Mouse (Mus musculus): ENCODE measurements around the gene Cep295nl. TPM values are rescaled to one million over a fixed set of nuclear protein-coding genes. Genes with fewer than 3 reads are reported as not detected.
A peak's percentile ranks its signal among the peaks of the same experiment; 100 is the strongest.
"Not testable (repeated sequence)": the region's sequence is repeated elsewhere in the genome, so short reads cannot be mapped to it uniquely, and the experiment has no call there.

Gene Cep295nl
- polyA plus RNA-seq (2012; ENCODE audit: insufficient read depth, insufficient read length, low replicate concordance, missing spikeins), result not detected in 2 replicates

DNA sequence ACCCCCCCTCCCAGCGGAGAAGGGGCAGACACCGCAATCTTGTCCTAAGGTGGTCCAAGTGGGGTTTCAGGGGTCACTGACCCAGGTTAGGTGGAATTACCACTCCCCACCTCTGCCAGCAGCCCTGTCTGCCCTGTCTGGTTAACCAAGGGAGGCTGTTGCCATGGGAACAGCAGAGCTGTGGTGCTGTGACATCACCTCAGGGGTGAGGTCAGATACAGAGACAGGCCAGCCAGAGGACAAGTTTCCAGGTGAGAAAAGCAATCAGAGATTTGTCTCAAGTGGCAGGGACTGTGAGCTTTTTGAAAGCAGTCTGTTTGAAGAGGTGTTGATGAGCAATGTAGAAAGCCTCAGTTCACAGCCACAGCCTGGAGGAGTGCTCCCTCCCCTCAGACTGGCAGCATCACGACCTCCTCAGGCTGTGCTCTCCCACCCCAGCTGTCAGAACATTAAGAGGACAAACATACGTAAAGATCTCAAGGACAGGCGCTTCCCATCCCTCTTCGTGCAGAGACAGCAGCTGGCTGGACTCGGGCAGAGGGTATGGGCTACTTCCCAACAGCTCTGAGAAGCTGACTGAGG lies at the start of gene Cep295nl:
TSS of gene Cep295nl (minus strand) at position 101 of the 582 bp plus-strand sequence.
- no peak for TF ChIP-seq CTCF (IDR thresholded peaks at IDR 0.05; ENCODE audit: insufficient read depth, low read depth, low read length)
- no peak for TF ChIP-seq POLR2A (IDR thresholded peaks at IDR 0.05; ENCODE audit: insufficient read depth, low read depth, low read length)
- Histone ChIP-seq H3K4me1 (ENCODE audit: control insufficient read depth, insufficient read depth, low read length) (peaks cover 57% of the 10 kb centered on the region), H3K4me3 (ENCODE audit: insufficient read depth, low read depth, low read length) (no peak within 1 kb of the TSS), H3K27ac (ENCODE audit: insufficient read depth, low read depth, low read length) (peak within 1 kb of the TSS; percentile 25)
- 35% methylated on average over 7 of the region's 7 CpGs for WGBS

DNA sequence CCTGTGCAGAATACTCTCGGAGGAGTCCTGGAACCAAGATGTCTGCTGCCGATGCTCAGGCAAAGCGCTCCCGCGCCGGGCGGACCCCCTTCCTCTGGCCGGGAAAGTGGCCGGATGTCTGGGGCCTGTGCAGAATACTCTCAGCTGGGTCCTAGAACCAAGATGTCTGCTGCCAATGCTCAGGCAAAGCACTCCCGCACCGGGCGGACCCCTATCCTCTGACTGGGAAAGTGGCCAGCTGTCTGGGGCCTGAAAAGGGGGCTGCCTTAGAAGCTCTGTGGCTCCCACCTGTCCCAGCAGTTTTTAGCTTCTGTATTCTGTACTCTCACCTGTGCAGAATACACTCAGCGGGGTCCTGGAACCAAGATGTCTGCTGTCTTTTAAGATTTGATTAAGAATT lies 45.5 kb upstream of the Cep295nl start:
- not testable (repeated sequence) for H3K4me1 ChIP-seq (ENCODE audit: control insufficient read depth, insufficient read depth, low read length); H3K4me3 ChIP-seq (ENCODE audit: insufficient read depth, low read depth, low read length); H3K27ac ChIP-seq (ENCODE audit: insufficient read depth, low read depth, low read length)
- 87% methylated on average over 13 of the region's 13 CpGs for WGBS

DNA sequence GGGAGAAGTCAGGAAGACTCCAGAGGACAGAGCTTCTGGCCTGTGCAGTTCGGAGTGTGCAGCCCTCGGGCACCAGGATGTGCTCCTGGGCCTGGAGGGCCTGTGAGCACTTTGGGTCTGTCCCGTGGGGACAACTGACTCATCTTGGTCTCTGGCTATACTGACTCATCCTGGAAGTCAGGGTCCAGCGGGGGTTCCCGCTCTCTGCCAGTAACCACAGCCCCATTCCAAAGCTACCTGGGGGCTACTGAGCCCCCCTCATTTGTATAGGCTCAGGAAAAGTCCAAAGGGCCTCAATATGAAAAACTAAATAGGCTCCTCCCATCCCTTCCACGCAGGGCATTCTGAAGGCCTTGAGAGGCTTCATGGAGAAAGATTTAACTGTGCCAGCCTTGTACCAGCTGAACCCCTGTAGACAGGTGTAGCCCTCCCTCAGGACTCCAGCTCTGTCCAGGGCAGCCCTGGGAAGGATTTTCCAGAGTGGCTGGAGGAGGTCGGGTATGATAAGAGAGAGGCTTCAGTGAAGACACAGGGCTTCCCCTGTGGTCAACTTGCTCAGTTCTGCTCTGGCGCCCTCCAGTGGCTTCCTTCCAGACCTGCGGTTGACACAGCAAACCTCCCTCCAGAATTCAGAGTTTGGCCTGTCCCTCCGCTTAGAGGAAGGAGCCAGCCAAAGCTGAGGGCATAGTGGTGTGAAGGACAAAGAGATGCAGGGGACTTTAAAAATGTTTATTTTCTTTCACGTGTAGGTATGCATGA lies 37.1 kb upstream of the Cep295nl start:
- WGBS, result 40% methylated on average over 11 of the region's 11 CpGs
- Histone ChIP-seq H3K4me3 (ENCODE audit: insufficient read depth, low read depth, low read length) (no peak overlapping the region), H3K4me1 (ENCODE audit: control insufficient read depth, insufficient read depth, low read length) (peaks cover 13% of the 10 kb centered on the region), H3K27ac (ENCODE audit: insufficient read depth, low read depth, low read length) (no peak overlapping the region)
- TF ChIP-seq CTCF (IDR thresholded peaks at IDR 0.05; ENCODE audit: insufficient read depth, low read depth, low read length) (peak; percentile 77; the same call in 1 of the 2 replicates), POLR2A (IDR thresholded peaks at IDR 0.05; ENCODE audit: insufficient read depth, low read depth, low read length) (no peak)

DNA sequence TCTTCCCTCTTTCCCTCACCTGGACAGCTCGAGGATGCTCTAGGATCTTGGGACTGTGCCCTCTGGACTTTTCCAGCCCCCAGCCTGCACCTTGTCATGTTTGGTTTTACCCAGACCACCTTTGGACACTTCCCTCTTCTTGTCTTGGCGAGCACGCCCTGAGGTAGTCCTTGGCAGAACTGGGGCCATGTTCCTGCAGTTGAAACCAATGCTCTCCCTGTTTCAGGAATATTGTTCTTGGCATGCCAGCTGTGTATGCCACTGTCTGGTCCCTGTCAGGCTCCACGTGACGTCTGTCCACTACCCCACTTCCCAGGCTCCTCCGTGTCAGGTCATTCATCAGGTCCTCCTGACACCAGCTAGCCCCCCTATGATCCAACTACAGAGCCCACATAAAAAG lies 36.4 kb upstream of the Cep295nl start:
- H3K27ac ChIP-seq (ENCODE audit: insufficient read depth, low read depth, low read length), result no peak overlapping the region
- H3K4me3 ChIP-seq (ENCODE audit: insufficient read depth, low read depth, low read length), result no peak overlapping the region
- H3K4me1 ChIP-seq (ENCODE audit: control insufficient read depth, insufficient read depth, low read length), result peaks cover 13% of the 10 kb centered on the region
- WGBS, result 93% methylated on average over 6 of the region's 6 CpGs
- TF ChIP-seq CTCF (IDR thresholded peaks at IDR 0.05; ENCODE audit: insufficient read depth, low read depth, low read length), result no peak
- TF ChIP-seq POLR2A (IDR thresholded peaks at IDR 0.05; ENCODE audit: insufficient read depth, low read depth, low read length), result no peak

DNA sequence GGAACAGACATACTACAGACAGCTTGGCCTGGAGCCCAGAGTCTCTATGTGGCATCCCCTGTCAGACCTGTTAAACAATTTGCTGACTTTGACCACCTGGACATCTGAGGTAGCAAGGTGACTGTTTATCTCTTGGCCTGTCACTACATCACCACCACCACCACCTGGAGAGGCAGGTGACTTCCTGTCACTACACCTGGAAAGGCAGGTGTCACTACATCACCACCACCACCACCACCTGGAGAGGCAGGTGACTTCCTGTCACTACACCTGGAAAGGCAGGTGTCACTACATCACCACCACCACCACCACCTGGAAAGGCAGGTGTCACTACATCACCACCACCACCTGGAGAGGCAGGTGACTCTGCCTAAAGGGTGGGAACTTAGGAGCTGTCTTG lies 34.0 kb upstream of the Cep295nl start:
- not testable (repeated sequence) for H3K27ac ChIP-seq (ENCODE audit: insufficient read depth, low read depth, low read length); H3K4me3 ChIP-seq (ENCODE audit: insufficient read depth, low read depth, low read length)
- H3K4me1 ChIP-seq (ENCODE audit: control insufficient read depth, insufficient read depth, low read length), result peaks cover 13% of the 10 kb centered on the region

DNA sequence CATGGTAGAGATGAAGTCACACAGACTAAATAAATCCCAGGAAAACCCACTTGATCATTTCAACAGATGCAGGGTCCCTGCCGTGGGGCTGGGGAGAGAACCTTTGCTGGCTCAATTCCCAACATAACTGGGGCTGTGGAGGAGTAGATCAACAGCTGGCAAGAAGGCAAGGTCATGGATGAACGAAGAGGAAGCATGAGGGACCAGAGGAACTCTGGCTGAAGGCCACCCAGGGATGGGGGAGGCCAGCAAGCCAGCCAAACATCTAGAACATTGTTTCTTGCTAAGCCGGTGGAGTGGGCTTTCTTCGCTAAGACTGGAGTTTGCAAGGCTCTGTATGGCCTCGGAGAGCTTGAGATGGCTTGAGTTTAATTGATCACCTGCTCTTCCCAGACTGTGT lies 33.6 kb upstream of the Cep295nl start:
- no peak overlapping the region for H3K4me3 ChIP-seq (ENCODE audit: insufficient read depth, low read depth, low read length)
- TF ChIP-seq CTCF (IDR thresholded peaks at IDR 0.05; ENCODE audit: insufficient read depth, low read depth, low read length), result no peak
- no peak for TF ChIP-seq POLR2A (IDR thresholded peaks at IDR 0.05; ENCODE audit: insufficient read depth, low read depth, low read length)
- 74% methylated on average over 5 of the region's 5 CpGs for WGBS
- no peak overlapping the region for H3K27ac ChIP-seq (ENCODE audit: insufficient read depth, low read depth, low read length)
- H3K4me1 ChIP-seq (ENCODE audit: control insufficient read depth, insufficient read depth, low read length), result peaks cover 13% of the 10 kb centered on the region

DNA sequence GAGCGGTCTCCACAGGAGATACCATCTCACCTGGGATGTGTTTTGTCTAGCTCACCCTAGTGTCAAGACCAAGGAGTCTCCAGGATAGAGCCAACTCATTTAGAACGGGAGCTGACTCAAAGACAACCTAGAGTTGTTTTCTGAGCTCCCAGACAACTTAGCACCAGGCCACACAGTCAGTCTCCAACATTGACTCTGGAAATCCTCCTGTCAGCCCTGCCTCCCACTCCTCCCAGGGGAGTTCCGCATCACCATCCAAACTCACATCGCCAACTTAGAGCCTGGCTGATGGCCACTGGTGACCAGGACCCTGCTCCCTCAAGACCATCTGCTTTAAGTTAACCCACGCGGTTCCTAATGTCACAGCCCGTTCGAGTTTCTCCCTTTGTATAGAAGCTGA lies 33.2 kb upstream of the Cep295nl start:
- TF ChIP-seq CTCF (IDR thresholded peaks at IDR 0.05; ENCODE audit: insufficient read depth, low read depth, low read length) (no peak), POLR2A (IDR thresholded peaks at IDR 0.05; ENCODE audit: insufficient read depth, low read depth, low read length) (no peak)
- H3K4me3 ChIP-seq (ENCODE audit: insufficient read depth, low read depth, low read length), result no peak overlapping the region
- H3K4me1 ChIP-seq (ENCODE audit: control insufficient read depth, insufficient read depth, low read length), result peaks cover 13% of the 10 kb centered on the region
- H3K27ac ChIP-seq (ENCODE audit: insufficient read depth, low read depth, low read length), result no peak overlapping the region
- WGBS, result 89% methylated on average over 8 of the region's 8 CpGs

DNA sequence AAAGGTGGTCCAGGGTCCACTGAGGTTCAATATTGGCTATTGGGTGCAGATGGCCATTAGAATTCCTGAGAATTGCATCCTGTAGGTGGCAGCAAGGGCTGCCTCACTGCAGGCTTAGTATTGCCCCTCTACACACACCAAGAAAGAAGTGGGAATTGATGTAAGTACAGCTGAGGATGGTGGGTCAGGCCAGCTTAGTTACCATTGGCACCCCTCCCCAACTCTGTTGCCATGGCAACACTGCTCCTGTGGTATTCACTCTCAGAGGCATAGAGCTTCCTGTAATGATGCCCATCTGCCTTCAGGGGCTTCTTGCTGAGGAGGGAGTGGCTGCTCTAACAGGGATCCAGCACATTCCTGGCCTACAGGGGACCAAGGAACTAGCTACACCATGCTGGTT lies 32.7 kb upstream of the Cep295nl start:
- no peak overlapping the region for H3K27ac ChIP-seq (ENCODE audit: insufficient read depth, low read depth, low read length)
- H3K4me3 ChIP-seq (ENCODE audit: insufficient read depth, low read depth, low read length), result no peak overlapping the region
- H3K4me1 ChIP-seq (ENCODE audit: control insufficient read depth, insufficient read depth, low read length), result peaks cover 13% of the 10 kb centered on the region
- no peak for TF ChIP-seq CTCF (IDR thresholded peaks at IDR 0.05; ENCODE audit: insufficient read depth, low read depth, low read length)

DNA sequence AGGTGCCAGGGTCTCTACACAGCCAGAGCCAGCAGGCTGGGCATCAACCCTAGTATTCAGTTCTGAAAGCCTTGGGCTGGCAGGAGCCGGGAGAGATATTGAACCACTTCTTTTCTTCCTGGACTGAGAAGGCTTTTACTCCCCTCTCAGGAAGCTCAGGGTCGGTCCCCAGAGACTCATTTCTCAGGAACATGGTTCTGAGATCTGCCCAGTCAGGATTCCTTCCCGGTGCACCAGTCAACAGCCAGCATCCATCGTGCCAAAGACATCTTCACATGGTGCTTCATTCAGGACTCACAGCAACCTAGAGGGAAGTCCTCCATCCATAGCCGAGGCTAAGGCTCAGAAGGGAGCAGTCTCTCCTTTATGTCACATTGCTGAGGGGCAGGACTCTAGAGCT lies 32.2 kb upstream of the Cep295nl start:
- H3K27ac ChIP-seq (ENCODE audit: insufficient read depth, low read depth, low read length), result no peak overlapping the region
- 60% methylated on average over 5 of the region's 5 CpGs for WGBS
- no peak for TF ChIP-seq CTCF (IDR thresholded peaks at IDR 0.05; ENCODE audit: insufficient read depth, low read depth, low read length)
- TF ChIP-seq POLR2A (IDR thresholded peaks at IDR 0.05; ENCODE audit: insufficient read depth, low read depth, low read length), result no peak
- peaks cover 12% of the 10 kb centered on the region for H3K4me1 ChIP-seq (ENCODE audit: control insufficient read depth, insufficient read depth, low read length)
- no peak overlapping the region for H3K4me3 ChIP-seq (ENCODE audit: insufficient read depth, low read depth, low read length)

DNA sequence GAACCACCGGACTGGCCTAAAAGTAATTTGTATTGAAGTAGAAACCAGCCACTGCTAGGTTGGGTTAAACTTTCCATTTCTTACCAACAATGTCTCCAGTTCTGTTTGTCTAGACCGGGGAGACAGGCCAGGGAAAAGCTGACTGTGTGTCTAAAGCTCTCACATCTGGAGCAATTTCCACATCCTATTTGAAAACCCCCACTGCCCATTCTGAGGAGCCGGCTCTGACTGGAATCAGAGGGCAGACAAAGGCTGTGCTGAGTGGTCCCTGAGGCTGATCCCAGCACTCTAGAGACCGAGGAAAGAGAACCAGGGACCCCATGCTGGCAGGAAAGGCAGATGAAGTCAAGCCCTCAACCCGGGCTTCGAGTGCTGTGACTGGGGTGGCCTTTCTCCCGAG lies 30.3 kb upstream of the Cep295nl start:
- Histone ChIP-seq H3K4me3 (ENCODE audit: insufficient read depth, low read depth, low read length) (no peak overlapping the region), H3K4me1 (ENCODE audit: control insufficient read depth, insufficient read depth, low read length) (peaks cover 7% of the 10 kb centered on the region), H3K27ac (ENCODE audit: insufficient read depth, low read depth, low read length) (no peak overlapping the region)
- no peak for TF ChIP-seq CTCF (IDR thresholded peaks at IDR 0.05; ENCODE audit: insufficient read depth, low read depth, low read length)
- TF ChIP-seq POLR2A (IDR thresholded peaks at IDR 0.05; ENCODE audit: insufficient read depth, low read depth, low read length), result no peak
- WGBS, result 69% methylated on average over 7 of the region's 7 CpGs
